Mouse (Mus musculus): ENCODE measurements around the gene Disp2.

- no peak for TF ChIP-seq CTCF (IDR thresholded peaks at IDR 0.05; ENCODE audit: insufficient read depth, low read length)
- no peak for TF ChIP-seq POLR2A (IDR thresholded peaks at IDR 0.05; ENCODE audit: borderline replicate concordance, extremely low read depth, low read depth, low read length)
Observed at GRCm38 (mm10) chr2:118729816-118730621, 49.5 kb upstream of the Disp2 start.

All from lung, adult 2 months (tissue).